Mouse (Mus musculus) ES-E14 (cell line): ENCODE measurements around the gene Tenm2.

Source experiments
- HCFC1 ChIP-seq: IDR thresholded peaks from 2 replicates; pipeline ENCODE4 v1.6.1; 2012; ENCODE audit warnings: low read length, inconsistent platforms, borderline replicate concordance; ENCODE audit not compliant: insufficient read depth
- MAFK ChIP-seq: IDR thresholded peaks from 2 replicates; pipeline ENCODE4 v1.6.1; 2014; ENCODE audit warnings: mild to moderate bottlenecking, low read depth, low read length, inconsistent platforms; ENCODE audit not compliant: insufficient read depth
- ZC3H11A ChIP-seq: IDR thresholded peaks from 2 replicates; pipeline ENCODE4 v1.6.1; 2012; ENCODE audit warnings: low read depth, mild to moderate bottlenecking, inconsistent platforms, low read length, borderline replicate concordance
- ZNF384 ChIP-seq: IDR thresholded peaks from 2 replicates; pipeline ENCODE4 v1.6.1; 2012; ENCODE audit warnings: low read depth, low read length, inconsistent platforms

- no peak for TF ChIP-seq ZNF384
- TF ChIP-seq MAFK: no peak
- no peak for TF ChIP-seq HCFC1
- TF ChIP-seq ZC3H11A: no peak
These were observed 740.7 kb downstream of the Tenm2 start for GRCm38 (mm10) chr11:36494898-36495548.
